Mouse (Mus musculus): ENCODE data around the gene Col11a1.

GRCm38 (mm10) chr3:114229501-114229900, 199.2 kb downstream of the Col11a1 start:
- TF ChIP-seq EP300 (IDR thresholded peaks at IDR 0.05; ENCODE audit: low read depth) = no peak
- no peak for TF ChIP-seq CTCF (IDR thresholded peaks at IDR 0.05; ENCODE audit: low read depth)

Data from liver, postnatal 0 days (tissue).